Mouse (Mus musculus) lung, postnatal 0 days (tissue): ENCODE results near the gene Sept3.

Experiments used
- CTCF ChIP-seq: IDR thresholded peaks from 2 replicates; pipeline ENCODE4 v1.5.1; 2016; ENCODE audit warnings: antibody characterized with exemption, mild to moderate bottlenecking
- EP300 ChIP-seq: IDR thresholded peaks from 2 replicates; pipeline ENCODE4 v1.6.1; 2016; ENCODE audit warnings: antibody characterized with exemption, mild to moderate bottlenecking, control low read depth

DNA sequence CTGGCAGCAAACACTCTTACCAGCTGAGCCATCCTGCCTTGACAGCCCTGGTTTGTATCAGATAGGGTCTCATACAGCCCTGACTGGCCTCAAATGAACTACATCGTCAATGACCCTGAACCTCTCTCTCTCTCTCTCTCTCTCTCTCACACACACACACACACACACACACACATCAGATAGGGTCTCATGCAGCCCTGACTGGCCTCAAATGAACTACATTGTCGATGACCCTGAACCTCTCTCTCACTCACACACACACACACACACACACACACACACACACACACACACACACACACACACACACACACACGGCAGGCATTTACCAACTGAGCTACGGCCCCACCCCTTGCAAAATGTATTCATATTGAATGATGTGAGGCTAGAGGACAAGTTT, 43.6 kb upstream of the Sept3 start:
- TF ChIP-seq CTCF (no peak), EP300 (no peak)
